Mouse (Mus musculus) ovary, adult 18-20 months (tissue): ENCODE data around the gene Obp2b.

ENCODE experiments used
- DNase-seq: peaks from one replicate; pipeline ENCODE4 v3.0.0; 2022; ENCODE audit warnings: low spot score, mixed read lengths

Obp2b gene

DNA sequence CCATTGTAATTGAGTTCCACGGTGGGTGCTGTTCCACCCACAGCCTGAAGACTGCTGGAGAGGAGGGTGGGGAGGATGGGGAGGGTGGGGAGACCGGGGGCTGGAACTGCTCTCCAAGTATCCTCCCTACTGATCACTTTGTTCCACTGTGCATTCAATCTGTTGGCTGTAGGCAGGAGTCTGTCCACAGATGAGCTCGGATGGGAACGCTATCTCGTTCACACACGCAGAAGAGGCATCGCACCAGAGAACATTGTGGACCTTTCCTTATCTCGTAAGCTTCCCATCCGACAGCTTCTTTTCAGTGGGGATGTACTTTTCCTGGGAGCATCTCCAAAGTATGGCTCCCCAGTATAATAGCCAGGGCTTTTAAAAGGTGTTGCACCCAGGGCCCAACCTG is 42.3 kb downstream of the Obp2b start:
- no peak for DNase-seq

GRCm38 (mm10) chr2:25780921-25781320 is 44.1 kb downstream of the Obp2b start:
- no peak for DNase-seq

GRCm38 (mm10) chr2:25781957-25782356 is 45.1 kb downstream of the Obp2b start, which contains the start of gene Gm13539:
Gene Gm13539, plus strand, starts transcription at chr2:25782257.
- DNase-seq = no peak

DNA sequence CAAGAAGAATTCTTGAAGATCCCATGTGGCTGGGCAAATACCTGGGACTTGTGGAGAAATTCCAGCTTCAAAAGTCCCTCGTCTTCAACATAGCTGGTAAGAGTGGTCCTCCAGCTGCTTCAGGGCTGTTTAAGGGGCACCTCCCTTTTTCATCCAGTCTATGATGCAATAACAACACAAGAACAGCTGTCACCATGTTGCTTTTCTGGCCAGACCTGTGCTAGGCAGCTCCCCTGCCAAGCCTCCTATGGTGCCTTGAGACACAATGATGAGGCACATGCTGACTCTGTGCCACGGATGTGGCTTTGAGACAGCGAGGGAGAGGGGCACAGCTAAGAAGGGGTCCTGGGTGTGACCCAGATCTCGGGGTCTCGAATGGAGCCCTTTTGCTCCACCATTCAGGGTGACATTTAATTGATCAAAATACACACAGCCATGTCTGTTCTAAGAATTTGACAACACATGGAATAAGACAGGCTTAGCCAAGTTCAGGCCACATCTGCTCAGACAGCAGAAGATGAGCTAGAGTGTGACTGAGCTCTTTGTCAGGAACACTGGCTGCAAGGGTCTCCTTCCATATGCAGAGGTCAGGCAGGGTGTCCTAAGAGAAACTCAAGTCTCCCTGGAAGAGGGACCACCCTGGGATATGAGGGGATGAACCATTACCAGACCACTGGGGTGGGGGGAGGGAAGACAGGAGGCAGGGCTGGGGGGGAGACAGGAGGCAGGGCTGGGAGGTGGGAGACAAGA is 48.9 kb downstream of the Obp2b start:
- no peak for DNase-seq

GRCm38 (mm10) chr2:25789092-25789491 is 52.3 kb downstream of the Obp2b start:
- DNase-seq = no peak
